Mouse (Mus musculus): ENCODE data around the gene Gpr3.

DNA sequence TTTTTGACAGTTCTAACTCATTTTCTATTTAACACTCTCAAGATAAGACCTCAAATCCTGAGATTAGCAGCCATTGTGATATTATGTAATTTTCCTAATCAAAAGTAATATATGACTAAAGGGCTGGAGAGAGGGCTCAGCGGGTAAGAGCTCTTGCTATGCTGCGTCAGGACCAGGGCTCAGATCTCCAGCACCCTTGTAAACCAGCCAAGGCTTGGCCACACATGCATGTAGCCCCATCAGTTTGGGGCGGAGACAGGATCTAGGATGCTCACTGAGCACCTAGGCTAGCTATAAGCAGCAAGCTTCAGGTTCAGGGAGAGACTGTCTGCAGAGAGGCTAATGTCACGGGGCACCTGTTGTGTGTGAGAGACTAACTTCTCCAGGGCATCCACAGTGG lies 39.9 kb downstream of the Gpr3 start:
- TF ChIP-seq EP300 (IDR thresholded peaks at IDR 0.05; ENCODE audit: insufficient read depth, low read depth, low read length): no peak
- no peak for TF ChIP-seq CTCF (IDR thresholded peaks at IDR 0.05; ENCODE audit: low read depth, low read length)
- no peak for TF ChIP-seq POLR2A (IDR thresholded peaks at IDR 0.05; ENCODE audit: insufficient read depth, low read length)

Measured in ES-Bruce4 (cell line).